Mouse (Mus musculus) T-cell, adult 66 days (primary cell): ENCODE results near the gene Vangl2. TPM values are rescaled to one million over a fixed set of nuclear protein-coding genes. Genes with fewer than 3 reads are reported as not detected.

Source experiments
- total RNA-seq, 2 experiments: library from RNA; stranded (reverse); gene quantifications; 3 replicates in 1 of 2; 4 replicates in 1 of 2; pipeline ENCODE4 v1.2.4; 2023

Gene Vangl2
- total RNA-seq: 1 to 10 TPM; 2.8 to 3.4 TPM

GRCm38 (mm10) chr1:172028394-172029275 lies at the start of gene Vangl2:
TSS of gene Vangl2 (minus strand) at chr1:172028444.

GRCm38 (mm10) chr1:172057491-172057921 lies 29.3 kb upstream of the Vangl2 start, which contains the start of gene Nhlh1:
TSS of gene Nhlh1 (minus strand) at chr1:172057573.

Other genes starting within 250 kb of the Vangl2 start
- gene Cd84, start 188.7 kb downstream of the Vangl2 start, total RNA-seq: 100 to 1,000 TPM; 141 to 142 TPM
- 10 to 100 TPM; 29.2 to 30.9 TPM for gene Gm10521, start 132.8 kb downstream of the Vangl2 start, total RNA-seq
- 100 to 1,000 TPM; 141 to 174 TPM for gene Slamf6, start 110.9 kb downstream of the Vangl2 start, total RNA-seq
- gene Nhlh1, start 29.1 kb upstream of the Vangl2 start, total RNA-seq: not detected
- gene Copa, start 54.1 kb upstream of the Vangl2 start, total RNA-seq: 100 to 1,000 TPM; 154 to 160 TPM
- gene Ncstn, start 54.4 kb upstream of the Vangl2 start, total RNA-seq: 10 to 100 TPM; 79.2 to 81.0 TPM
- gene Pex19, start 98.3 kb upstream of the Vangl2 start, total RNA-seq: 10 to 100 TPM; 49.1 to 50.7 TPM
- gene Dcaf8, start 119.6 kb upstream of the Vangl2 start, total RNA-seq: 100 to 1,000 TPM; 101 to 109 TPM
- gene Pea15a, start 178.4 kb upstream of the Vangl2 start, total RNA-seq: 10 to 100 TPM; 51.7 to 67.5 TPM
- gene Casq1, start 191.4 kb upstream of the Vangl2 start, total RNA-seq: not detected
- not detected for gene Atp1a4, start 230.0 kb upstream of the Vangl2 start, total RNA-seq
- 10 to 100 TPM; 24.4 to 31.0 TPM for gene Igsf8, start 233.2 kb upstream of the Vangl2 start, total RNA-seq